Mouse (Mus musculus) megakaryocyte progenitor cell, adult 5-6 weeks (primary cell): Measurements from ENCODE around the gene Hba-x. TPM values are rescaled to one million over a fixed set of nuclear protein-coding genes. Genes with fewer than 3 reads are reported as not detected.

Source experiments
- ATAC-seq: replicated peaks from 2 replicates; pipeline ENCODE4 v1.8.0; 2016; ENCODE audit warnings: mild to moderate bottlenecking, moderate TSS enrichment, inconsistent platforms; ENCODE audit not compliant: poor library complexity
- total RNA-seq, 2 experiments: library from RNA; stranded (forward) in 1 of 2; stranded (reverse) in 1 of 2; fragments of 157-497, 149-512 nt in 1 of 2; fragments of 200-1000 nt in 1 of 2; gene quantifications; 2 replicates each; pipeline versions ENCODE4 v1.2.3 to v1.2.4; 2015 to 2017

Hba-x gene
- total RNA-seq (2015) (not detected in 2 replicates), total RNA-seq (2017) (not detected in 2 replicates)

DNA sequence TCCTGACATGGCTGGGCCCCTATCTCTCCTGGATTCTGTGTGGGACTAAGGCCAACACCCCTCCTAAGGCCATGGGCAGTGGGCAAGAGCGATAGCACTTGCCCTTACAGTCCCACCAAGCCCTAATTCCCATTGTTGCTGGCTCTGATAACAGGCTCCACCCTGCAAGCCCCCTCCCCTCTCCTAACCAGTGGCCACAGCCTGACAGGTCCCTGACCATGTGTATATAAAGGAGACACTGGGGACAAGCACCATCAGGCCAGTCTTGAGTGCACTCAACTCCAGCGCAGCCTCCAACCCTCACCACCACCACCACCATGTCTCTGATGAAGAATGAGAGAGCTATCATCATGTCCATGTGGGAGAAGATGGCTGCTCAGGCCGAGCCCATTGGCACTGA is at the start of gene Hba-x:
Hba-x (plus strand) TSS at position 54 of the 400 bp plus-strand sequence.
- no peak for ATAC-seq

DNA sequence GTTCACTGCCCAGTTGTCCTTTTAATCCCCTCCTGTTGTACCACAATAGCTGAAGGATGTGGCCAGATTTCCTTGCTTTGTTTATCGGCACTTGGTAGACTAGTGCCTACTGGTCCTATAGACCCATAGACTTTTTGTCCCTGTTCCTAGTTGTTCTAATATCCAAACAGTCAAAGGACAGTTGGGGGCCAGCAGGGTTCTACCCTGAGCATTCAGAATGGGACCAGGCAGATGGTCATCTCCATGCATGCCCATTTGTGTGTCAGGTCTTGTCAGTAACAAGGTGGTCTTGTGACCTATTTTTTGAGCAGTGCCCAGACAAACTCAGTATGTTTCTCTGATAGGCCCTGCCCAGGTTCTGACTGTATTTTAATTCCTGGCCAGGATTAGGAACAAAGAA is 49.2 kb upstream of the Hba-x start:
- ATAC-seq: no peak

GRCm38 (mm10) chr11:32227555-32227954 is 48.6 kb upstream of the Hba-x start:
- no peak for ATAC-seq

DNA sequence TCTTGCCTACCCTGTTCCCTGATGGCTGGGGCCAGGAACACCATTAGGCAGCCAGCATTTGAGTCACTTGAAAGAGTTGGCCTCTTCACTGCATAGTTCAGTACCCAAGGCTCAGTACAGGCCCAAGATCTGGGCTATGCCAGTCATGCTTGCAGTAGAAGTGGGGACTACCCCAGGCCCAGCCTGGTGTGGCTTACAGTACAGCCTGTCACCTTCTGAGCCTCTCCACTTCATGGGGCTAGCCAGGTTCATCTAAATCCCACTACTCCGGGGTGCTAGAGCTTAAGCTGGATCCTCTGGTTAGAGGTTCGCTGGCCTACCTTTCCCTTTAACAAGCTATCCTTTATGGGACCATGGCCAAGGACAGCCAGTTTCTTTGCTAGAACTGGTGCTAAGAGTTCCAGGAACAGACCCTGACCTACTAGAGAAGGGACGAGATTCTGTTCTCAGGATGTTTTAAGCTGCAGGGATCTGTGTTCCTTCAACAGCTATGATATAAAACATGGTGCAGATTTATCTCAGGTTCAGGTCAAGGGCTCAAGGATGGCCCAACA is 47.8 kb upstream of the Hba-x start:
- ATAC-seq: no peak

DNA sequence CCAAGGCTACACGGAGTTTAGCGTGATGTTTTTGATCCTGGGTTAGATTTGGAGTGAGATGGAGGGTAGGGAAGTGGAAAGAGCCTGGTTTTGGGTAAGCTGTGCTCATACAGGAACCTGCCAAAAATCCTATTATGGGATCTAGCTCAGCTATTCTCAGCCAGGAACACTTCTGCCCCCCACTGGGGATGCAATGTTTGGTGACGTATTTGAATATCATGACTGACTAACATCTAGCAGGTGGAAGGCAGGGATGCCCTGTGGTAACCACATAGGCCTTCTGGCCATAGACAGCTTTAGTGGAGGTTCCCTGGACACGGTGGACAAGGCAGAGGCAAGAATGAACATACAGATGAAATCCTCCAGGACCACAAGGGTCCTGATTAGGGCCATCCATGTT is 46.0 kb upstream of the Hba-x start:
- no peak for ATAC-seq

GRCm38 (mm10) chr11:32231125-32231524 is 45.1 kb upstream of the Hba-x start:
- 0 out of 2 replicates have a peak, but pooled peaks have one; percentile 10 for ATAC-seq

GRCm38 (mm10) chr11:32232848-32233247 is 43.4 kb upstream of the Hba-x start:
- ATAC-seq: no peak

DNA sequence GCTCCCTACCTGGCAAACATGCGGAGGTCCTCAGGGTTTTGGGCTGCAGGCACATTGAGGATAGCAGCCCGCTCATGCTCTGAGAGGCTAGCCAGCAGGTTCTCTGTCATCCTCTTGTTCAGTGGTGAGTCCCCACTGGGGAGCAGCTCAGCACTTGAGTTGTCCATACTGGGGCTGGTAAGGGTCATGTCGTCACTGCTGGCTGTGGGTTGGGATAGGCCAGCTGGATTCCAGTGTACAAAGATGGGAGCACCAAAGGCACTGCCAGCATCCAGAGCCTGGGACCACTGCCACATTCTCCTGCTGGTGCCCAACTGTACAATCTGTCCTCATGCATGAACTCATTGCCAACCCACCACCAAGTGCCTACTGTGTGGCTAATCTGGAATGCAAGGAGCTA is 42.3 kb upstream of the Hba-x start:
- ATAC-seq: no peak

DNA sequence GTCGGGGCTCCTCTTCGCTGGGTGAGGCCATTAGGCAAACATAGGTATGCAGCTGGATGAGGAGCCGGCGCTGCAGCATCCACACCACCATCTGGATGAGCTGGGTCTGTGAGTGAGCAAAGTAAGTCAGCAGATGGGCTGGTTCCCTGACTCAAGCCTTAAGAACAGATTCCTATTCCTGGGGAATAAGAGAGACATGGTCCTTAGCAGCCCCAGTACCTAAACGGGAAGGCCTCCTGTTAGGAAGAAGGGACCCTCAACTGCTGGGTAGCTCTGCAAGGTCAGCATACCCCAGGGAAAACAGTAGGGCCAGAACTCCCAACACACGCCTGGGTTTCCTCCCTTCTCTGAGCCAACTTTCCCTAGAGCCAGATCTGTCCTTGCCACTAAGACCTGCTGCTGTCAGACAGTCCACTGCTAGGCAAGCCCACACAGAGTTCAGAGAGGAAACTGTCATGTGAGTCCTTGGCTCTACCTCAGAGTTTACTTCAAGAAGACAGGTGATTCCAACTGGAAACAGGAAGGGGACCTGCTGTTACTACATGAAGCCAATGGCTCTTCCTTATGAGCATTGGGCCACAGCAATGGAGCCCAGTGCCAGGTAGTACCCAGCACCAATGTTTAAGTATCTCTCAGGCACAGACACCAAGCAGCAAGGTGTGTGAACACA is 41.2 kb upstream of the Hba-x start:
- no peak for ATAC-seq

DNA sequence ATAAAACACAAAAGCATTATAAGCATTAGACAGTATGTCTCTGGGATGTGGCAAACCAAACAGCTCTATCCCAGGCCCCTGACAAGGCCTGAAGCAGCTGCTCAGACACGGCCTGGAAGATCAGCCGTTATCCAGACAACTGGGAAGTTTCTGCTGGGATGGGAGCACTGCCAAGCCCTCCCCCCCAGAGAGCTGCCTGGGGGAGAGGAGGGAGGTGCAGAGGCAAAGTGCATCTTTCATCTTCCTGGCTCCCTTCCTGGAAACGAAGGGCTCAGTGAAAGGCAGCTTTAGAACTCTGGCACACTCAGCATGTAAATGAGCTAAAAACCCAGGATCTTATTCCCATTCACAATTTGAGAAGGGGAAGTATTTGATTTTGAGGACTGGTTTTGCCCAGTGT is 40.6 kb upstream of the Hba-x start:
- ATAC-seq: no peak

GRCm38 (mm10) chr11:32236132-32236531 is 40.1 kb upstream of the Hba-x start:
- no peak for ATAC-seq

- peak; percentile 56 for ATAC-seq
These were observed 39.3 kb upstream of the Hba-x start for GRCm38 (mm10) chr11:32236712-32237410.

DNA sequence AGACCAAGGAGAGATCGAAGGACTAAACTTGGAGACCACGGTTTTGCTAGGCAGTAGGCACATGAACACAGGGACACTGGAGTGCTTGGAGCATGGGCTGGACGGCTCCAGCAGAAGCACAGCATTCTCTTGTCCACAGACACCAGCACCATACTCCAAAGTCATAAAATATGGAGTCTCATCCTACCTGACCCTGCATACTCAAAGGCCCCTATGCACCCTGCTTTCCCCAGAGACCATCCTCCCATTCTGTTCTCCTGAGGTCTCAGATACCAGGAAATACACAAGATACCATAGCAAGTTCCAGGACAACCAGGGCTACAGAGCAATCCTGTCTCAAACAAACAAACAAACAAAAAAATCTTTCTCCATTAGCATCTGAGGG is 38.8 kb upstream of the Hba-x start:
- no peak for ATAC-seq

- ATAC-seq: peak; percentile 92
These were observed 37.9 kb upstream of the Hba-x start for GRCm38 (mm10) chr11:32238093-32238860.

GRCm38 (mm10) chr11:32241391-32241790 is 34.8 kb upstream of the Hba-x start:
- ATAC-seq: no peak

GRCm38 (mm10) chr11:32242209-32242608 is 34.0 kb upstream of the Hba-x start:
- no peak for ATAC-seq

GRCm38 (mm10) chr11:32243205-32243955 is 32.8 kb upstream of the Hba-x start:
- ATAC-seq: no peak

- ATAC-seq: no peak
These were observed 32.1 kb upstream of the Hba-x start for GRCm38 (mm10) chr11:32244064-32244463.

DNA sequence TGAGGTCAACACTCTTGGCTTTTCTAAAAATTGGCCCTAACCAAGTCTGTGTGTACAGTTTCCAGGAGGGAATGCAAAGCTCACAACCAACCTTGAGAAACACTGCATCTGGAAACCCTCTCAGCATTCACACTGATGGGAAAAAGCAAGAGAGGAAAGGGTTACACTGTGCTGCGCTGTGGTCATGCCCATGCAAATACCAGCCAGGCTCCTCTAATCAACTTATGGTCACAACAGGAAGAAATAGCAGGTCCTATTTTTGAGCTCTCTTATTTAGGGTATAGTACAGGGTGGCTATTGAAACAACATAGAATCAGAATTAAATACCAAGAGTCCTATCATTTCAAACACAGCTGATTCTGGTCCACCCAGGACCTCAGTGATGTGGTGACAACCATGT is 31.6 kb upstream of the Hba-x start:
- no peak for ATAC-seq

- ATAC-seq: peak; percentile 93
These were observed 30.6 kb upstream of the Hba-x start for GRCm38 (mm10) chr11:32245614-32246013.

- ATAC-seq: peak; percentile 45
These were observed 29.1 kb upstream of the Hba-x start for GRCm38 (mm10) chr11:32247068-32247467.
